Mouse (Mus musculus): ENCODE measurements around the gene Itih4. TPM values are rescaled to one million over a fixed set of nuclear protein-coding genes. Genes with fewer than 3 reads are reported as not detected.

Itih4 gene
- polyA plus RNA-seq, 1 experiment: 0.47 TPM

DNA sequence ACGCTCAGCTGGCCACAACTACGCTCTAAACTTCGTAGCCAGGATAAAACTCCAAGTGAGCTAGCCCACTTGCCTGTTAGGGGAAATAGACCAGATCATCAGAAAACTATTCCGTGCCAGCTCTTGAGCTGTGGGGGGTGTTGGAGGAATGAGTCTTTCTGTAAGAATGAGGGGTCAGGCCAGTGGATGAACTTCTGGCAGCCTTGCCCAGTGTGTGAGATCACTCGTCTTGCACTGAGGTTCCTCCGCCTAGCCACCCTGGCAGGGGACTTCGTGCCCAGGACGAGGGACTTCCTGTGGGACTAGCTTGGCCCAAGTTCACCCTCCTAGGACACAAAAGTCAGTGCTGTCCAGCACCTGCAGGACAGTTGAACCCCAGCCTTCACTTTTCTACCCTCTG lies 18.0 kb downstream of the Itih4 start:
- Histone ChIP-seq H3K27me3 (ENCODE audit: control insufficient read depth, insufficient read depth, low read length) (no peaks in the 10 kb centered on the region), H3K4me1 (ENCODE audit: control insufficient read depth, insufficient read depth, low read length) (no peaks in the 10 kb centered on the region), H3K27ac (ENCODE audit: insufficient read depth, low read length) (no peak overlapping the region), H3K4me3 (replicated peaks; ENCODE audit: insufficient read depth, low read depth, low read length) (no peak overlapping the region)
- no peak for DNase-seq
- WGBS: 52% methylated on average over 8 of the region's 8 CpGs
- no peak for TF ChIP-seq POLR2A (IDR thresholded peaks at IDR 0.05; ENCODE audit: borderline replicate concordance, insufficient read depth, low read length)
- TF ChIP-seq CTCF (IDR thresholded peaks at IDR 0.05; ENCODE audit: borderline replicate concordance, insufficient read depth, low read depth, low read length): no peak

DNA sequence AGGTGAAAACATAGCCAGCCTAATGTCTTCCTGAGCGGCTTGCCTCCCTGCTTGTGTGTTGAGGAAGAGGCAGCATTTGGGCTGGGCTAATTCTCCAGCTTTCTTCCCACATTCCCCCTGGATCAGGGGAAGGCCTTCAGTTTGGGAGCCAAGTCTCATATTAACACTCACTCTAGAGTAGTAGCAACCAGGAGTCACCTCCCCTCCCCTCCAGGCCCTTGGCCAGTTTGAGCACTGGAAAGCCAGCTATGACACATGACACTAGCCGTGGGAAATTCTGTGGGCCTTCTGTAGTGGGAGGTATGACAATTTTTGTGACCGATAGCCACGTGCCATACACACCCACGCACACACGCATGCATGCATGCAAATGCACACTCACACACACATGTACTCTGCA lies 19.7 kb downstream of the Itih4 start:
- no peaks in the 10 kb centered on the region for H3K27me3 ChIP-seq (ENCODE audit: control insufficient read depth, insufficient read depth, low read length)
- H3K4me3 ChIP-seq (replicated peaks; ENCODE audit: insufficient read depth, low read depth, low read length): no peak overlapping the region
- H3K4me1 ChIP-seq (ENCODE audit: control insufficient read depth, insufficient read depth, low read length): no peaks in the 10 kb centered on the region
- no peak overlapping the region for H3K27ac ChIP-seq (ENCODE audit: insufficient read depth, low read length)
- DNase-seq: no peak
- 81% methylated on average over 6 of the region's 6 CpGs for WGBS
- no peak for TF ChIP-seq POLR2A (IDR thresholded peaks at IDR 0.05; ENCODE audit: borderline replicate concordance, insufficient read depth, low read length)
- no peak for TF ChIP-seq CTCF (IDR thresholded peaks at IDR 0.05; ENCODE audit: borderline replicate concordance, insufficient read depth, low read depth, low read length)

DNA sequence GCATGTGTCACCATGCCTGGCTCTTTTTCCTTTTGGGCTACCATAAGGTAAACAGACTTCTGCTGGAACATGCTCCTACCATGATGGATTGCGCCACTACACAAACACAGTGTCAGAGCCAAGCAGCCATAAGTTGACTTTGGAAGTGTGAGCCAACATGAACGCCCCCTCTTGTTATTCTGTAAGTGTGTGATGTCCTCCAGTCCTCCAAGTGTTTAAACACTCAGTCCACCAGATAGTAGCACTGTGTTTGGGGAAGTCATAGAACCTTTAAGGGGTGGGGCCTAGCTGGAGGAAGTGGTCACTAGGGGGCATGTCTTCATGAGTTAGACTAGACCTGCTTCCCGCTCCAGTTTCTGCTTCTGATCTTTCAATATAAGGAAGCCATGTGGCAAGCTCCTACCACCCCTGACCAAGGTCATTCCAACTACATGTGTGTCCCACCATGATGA lies 21.6 kb downstream of the Itih4 start:
- Histone ChIP-seq H3K27me3 (ENCODE audit: control insufficient read depth, insufficient read depth, low read length) (no peaks in the 10 kb centered on the region), H3K4me1 (ENCODE audit: control insufficient read depth, insufficient read depth, low read length) (no peaks in the 10 kb centered on the region), H3K27ac (ENCODE audit: insufficient read depth, low read length) (no peak overlapping the region), H3K4me3 (replicated peaks; ENCODE audit: insufficient read depth, low read depth, low read length) (no peak overlapping the region)
- WGBS: 82% methylated on average over 3 of the region's 3 CpGs
- DNase-seq: no peak
- no peak for TF ChIP-seq CTCF (IDR thresholded peaks at IDR 0.05; ENCODE audit: borderline replicate concordance, insufficient read depth, low read depth, low read length)
- TF ChIP-seq POLR2A (IDR thresholded peaks at IDR 0.05; ENCODE audit: borderline replicate concordance, insufficient read depth, low read length): no peak

DNA sequence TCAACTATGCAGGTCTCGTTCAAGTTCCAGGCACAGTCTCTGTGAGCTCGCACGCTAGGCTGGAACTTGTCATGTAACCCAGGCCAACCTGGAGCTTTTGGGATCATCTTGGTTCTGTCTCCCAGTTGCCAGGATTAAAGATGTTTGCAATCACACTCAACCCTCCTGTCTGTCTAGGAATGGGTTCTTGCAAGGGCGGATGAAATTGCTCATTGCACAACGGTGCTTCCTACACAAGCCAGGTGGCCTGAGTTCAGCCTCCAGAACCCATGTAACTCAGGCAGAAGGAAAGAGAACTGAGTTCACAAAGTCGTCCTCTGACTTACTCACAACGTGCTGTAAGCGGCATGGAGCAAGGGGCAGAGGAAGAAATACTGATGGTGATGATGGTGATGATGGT lies 24.9 kb downstream of the Itih4 start:
- no peak overlapping the region for H3K27ac ChIP-seq (ENCODE audit: insufficient read depth, low read length)
- H3K4me1 ChIP-seq (ENCODE audit: control insufficient read depth, insufficient read depth, low read length): no peaks in the 10 kb centered on the region
- DNase-seq: no peak
- TF ChIP-seq POLR2A (IDR thresholded peaks at IDR 0.05; ENCODE audit: borderline replicate concordance, insufficient read depth, low read length) (no peak), CTCF (IDR thresholded peaks at IDR 0.05; ENCODE audit: borderline replicate concordance, insufficient read depth, low read depth, low read length) (no peak)
- H3K27me3 ChIP-seq (ENCODE audit: control insufficient read depth, insufficient read depth, low read length): no peaks in the 10 kb centered on the region
- 91% methylated on average over 8 of the region's 8 CpGs for WGBS
- H3K4me3 ChIP-seq (replicated peaks; ENCODE audit: insufficient read depth, low read depth, low read length): no peak overlapping the region

DNA sequence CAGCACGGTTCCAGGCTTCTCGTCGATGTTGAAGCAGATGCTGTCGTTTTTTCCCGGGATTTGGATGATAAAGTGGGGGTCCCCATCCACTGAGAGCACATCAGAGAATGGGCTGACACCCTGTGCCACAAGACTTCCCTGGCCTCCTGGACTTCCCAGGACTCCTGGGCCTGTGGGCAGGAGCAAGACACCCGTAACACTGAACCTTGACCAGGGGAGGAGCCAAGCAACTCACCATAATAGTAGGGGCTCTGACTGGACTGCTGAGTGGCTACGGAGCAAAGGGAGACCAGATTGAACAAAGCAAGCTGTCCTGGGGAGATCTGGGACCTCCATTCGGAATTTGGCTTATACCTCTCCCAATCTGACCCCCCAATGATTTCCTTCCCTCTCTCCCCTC lies 26.4 kb downstream of the Itih4 start:
- no peak for TF ChIP-seq POLR2A (IDR thresholded peaks at IDR 0.05; ENCODE audit: borderline replicate concordance, insufficient read depth, low read length)
- no peak for TF ChIP-seq CTCF (IDR thresholded peaks at IDR 0.05; ENCODE audit: borderline replicate concordance, insufficient read depth, low read depth, low read length)

DNA sequence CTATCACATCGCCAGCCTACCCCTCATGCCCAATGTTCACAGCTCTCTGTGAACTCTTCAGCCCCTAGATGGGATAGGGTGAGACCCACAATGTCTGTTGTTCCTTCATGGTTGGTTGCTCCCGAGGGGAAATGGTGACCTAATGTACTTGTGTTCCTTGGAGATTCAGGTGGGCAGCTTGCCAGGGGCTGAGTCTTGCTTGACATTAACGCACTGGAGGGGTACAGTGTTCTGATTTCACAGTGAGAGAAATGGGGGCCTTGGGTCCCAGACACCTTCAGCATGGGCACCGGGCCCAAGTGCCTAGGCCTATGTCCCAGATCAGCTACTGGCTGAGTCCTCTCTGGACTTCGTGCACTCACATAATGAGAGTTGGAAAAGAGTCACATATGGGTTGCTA lies 27.1 kb downstream of the Itih4 start:
- TF ChIP-seq CTCF (IDR thresholded peaks at IDR 0.05; ENCODE audit: borderline replicate concordance, insufficient read depth, low read depth, low read length) (no peak), POLR2A (IDR thresholded peaks at IDR 0.05; ENCODE audit: borderline replicate concordance, insufficient read depth, low read length) (no peak)
- Histone ChIP-seq H3K4me1 (ENCODE audit: control insufficient read depth, insufficient read depth, low read length) (no peaks in the 10 kb centered on the region), H3K4me3 (replicated peaks; ENCODE audit: insufficient read depth, low read depth, low read length) (no peak overlapping the region), H3K27ac (ENCODE audit: insufficient read depth, low read length) (no peak overlapping the region), H3K27me3 (ENCODE audit: control insufficient read depth, insufficient read depth, low read length) (no peaks in the 10 kb centered on the region)
- DNase-seq: no peak
- WGBS: 59% methylated on average over 5 of the region's 5 CpGs

More for the DNA sequence above, 26.4 kb downstream of the Itih4 start:
- 78% methylated on average over 8 of the region's 8 CpGs for WGBS
- Histone ChIP-seq H3K27me3 (ENCODE audit: control insufficient read depth, insufficient read depth, low read length) (no peaks in the 10 kb centered on the region), H3K27ac (ENCODE audit: insufficient read depth, low read length) (no peak overlapping the region), H3K4me3 (replicated peaks; ENCODE audit: insufficient read depth, low read depth, low read length) (no peak overlapping the region), H3K4me1 (ENCODE audit: control insufficient read depth, insufficient read depth, low read length) (no peaks in the 10 kb centered on the region)
- no peak for DNase-seq

DNA sequence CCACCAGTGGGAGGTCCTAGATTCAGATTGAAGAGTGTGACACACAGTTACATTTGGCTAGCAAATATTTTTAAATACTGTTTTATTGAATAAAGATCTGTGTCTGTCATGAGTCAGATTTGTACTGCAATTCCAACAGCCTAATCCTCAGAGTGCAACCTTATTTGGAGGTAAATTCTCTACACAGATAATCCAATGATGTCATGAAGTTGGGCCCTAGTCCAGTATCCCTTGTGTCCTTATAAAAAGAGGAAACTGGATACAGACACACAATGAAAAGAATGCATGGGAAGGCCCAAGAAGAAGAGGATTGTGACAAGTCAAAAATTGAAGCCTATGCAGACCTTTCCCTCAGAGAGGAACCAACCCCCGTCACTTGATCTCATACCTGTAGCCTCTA lies 30.2 kb downstream of the Itih4 start:
- WGBS: 84% methylated on average over 1 of the region's 1 CpGs
- Histone ChIP-seq H3K4me3 (replicated peaks; ENCODE audit: insufficient read depth, low read depth, low read length) (no peak overlapping the region), H3K4me1 (ENCODE audit: control insufficient read depth, insufficient read depth, low read length) (no peaks in the 10 kb centered on the region), H3K27me3 (ENCODE audit: control insufficient read depth, insufficient read depth, low read length) (no peaks in the 10 kb centered on the region), H3K27ac (ENCODE audit: insufficient read depth, low read length) (no peak overlapping the region)
- DNase-seq: no peak
- TF ChIP-seq POLR2A (IDR thresholded peaks at IDR 0.05; ENCODE audit: borderline replicate concordance, insufficient read depth, low read length) (no peak), CTCF (IDR thresholded peaks at IDR 0.05; ENCODE audit: borderline replicate concordance, insufficient read depth, low read depth, low read length) (no peak)

DNA sequence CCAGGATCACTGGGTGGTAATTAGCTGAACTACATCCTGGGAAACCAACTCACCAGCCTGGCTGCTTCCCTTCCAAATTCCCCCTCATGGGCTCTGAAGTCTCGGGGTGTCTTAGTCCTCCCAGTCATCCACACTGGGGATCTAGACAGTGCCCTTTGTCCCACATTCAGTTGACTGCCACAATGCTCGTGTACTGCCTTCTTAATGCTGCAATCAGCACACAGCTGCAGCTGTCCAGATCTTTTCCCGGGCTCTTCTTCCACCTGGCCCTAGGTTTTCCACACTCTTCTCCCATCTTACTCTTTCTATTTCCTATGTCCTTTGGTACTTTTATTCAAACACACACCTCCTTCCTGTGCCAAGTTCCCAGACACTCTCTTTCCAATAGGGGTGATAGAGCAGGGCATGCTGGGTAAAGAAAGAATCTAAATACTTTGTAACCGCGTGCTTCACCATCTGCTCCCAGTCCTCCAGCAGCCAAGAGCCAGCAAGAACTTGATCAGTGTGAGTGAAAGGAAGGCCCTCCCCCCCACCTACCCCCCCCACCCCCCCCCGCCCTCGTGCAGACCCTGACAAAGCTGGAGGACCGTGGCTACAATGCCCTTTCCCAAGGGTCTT lies 35.9 kb downstream of the Itih4 start:
- DNase-seq: no peak
- 22% methylated on average over 8 of the region's 8 CpGs for WGBS
- H3K4me3 ChIP-seq (replicated peaks; ENCODE audit: insufficient read depth, low read depth, low read length): no peak overlapping the region
- H3K27me3 ChIP-seq (ENCODE audit: control insufficient read depth, insufficient read depth, low read length): no peaks in the 10 kb centered on the region
- no peak overlapping the region for H3K27ac ChIP-seq (ENCODE audit: insufficient read depth, low read length)
- TF ChIP-seq CTCF (IDR thresholded peaks at IDR 0.05; ENCODE audit: borderline replicate concordance, insufficient read depth, low read depth, low read length): no peak
- TF ChIP-seq POLR2A (IDR thresholded peaks at IDR 0.05; ENCODE audit: borderline replicate concordance, insufficient read depth, low read length): no peak
- H3K4me1 ChIP-seq (ENCODE audit: control insufficient read depth, insufficient read depth, low read length): no peaks in the 10 kb centered on the region

Measured in cerebellum, adult 2 months (tissue).